Mouse (Mus musculus) embryo, embryonic 11 days (tissue): ENCODE data around the gene Pdzph1.

Experiments used
- DNase-seq: peaks from one replicate; pipeline ENCODE4 v3.0.0-alpha.2; 2015

Pdzph1 gene

GRCm38 (mm10) chr17:58991275-58991674, at the start of gene Pdzph1:
TSS of gene Pdzph1 (minus strand) at chr17:58991375.
- DNase-seq: no peak

- peak; percentile 56 for DNase-seq
Observed at GRCm38 (mm10) chr17:59039754-59040153, 48.6 kb upstream of the Pdzph1 start.

GRCm38 (mm10) chr17:59033445-59033844, 42.3 kb upstream of the Pdzph1 start:
- DNase-seq: no peak

GRCm38 (mm10) chr17:59026336-59026735, 35.2 kb upstream of the Pdzph1 start:
- DNase-seq: no peak

GRCm38 (mm10) chr17:59024502-59024901, 33.3 kb upstream of the Pdzph1 start:
- DNase-seq: peak; percentile 30

- DNase-seq: no peak
Observed at GRCm38 (mm10) chr17:59023971-59024370, 32.8 kb upstream of the Pdzph1 start.

- DNase-seq: no peak
Observed at GRCm38 (mm10) chr17:59018666-59019065, 27.5 kb upstream of the Pdzph1 start.

- peak; percentile 83 for DNase-seq
Observed at GRCm38 (mm10) chr17:59013091-59013459, 21.9 kb upstream of the Pdzph1 start, which contains the start of gene Nudt12. TSS of gene Nudt12 (minus strand) at chr17:59013372.

GRCm38 (mm10) chr17:59012421-59013090, 21.4 kb upstream of the Pdzph1 start:
- DNase-seq: peak; percentile 31

- no peak for DNase-seq
Observed at GRCm38 (mm10) chr17:59011546-59012307, 20.6 kb upstream of the Pdzph1 start.

- DNase-seq: no peak
Observed at GRCm38 (mm10) chr17:58973237-58973636, 17.9 kb downstream of the Pdzph1 start.

- DNase-seq: peak; percentile 53
Observed at GRCm38 (mm10) chr17:58959905-58960304, 31.3 kb downstream of the Pdzph1 start.

- DNase-seq: no peak
Observed at GRCm38 (mm10) chr17:58957055-58957454, 34.1 kb downstream of the Pdzph1 start.

- no peak for DNase-seq
Observed at GRCm38 (mm10) chr17:58943015-58943822, 48.0 kb downstream of the Pdzph1 start.

GRCm38 (mm10) chr17:58938598-58938997, 52.6 kb downstream of the Pdzph1 start:
- DNase-seq: no peak

GRCm38 (mm10) chr17:58937533-58937932, 53.6 kb downstream of the Pdzph1 start:
- no peak for DNase-seq

GRCm38 (mm10) chr17:58932983-58933280, 58.2 kb downstream of the Pdzph1 start:
- DNase-seq: no peak

GRCm38 (mm10) chr17:58932279-58932982, 58.7 kb downstream of the Pdzph1 start:
- peak; percentile 55 for DNase-seq

- no peak for DNase-seq
Observed at GRCm38 (mm10) chr17:58924754-58925546, 66.2 kb downstream of the Pdzph1 start.

GRCm38 (mm10) chr17:58923901-58924476, 67.2 kb downstream of the Pdzph1 start:
- peak; percentile 41 for DNase-seq

- peak; percentile 11 for DNase-seq
Observed at GRCm38 (mm10) chr17:58923316-58923866, 67.8 kb downstream of the Pdzph1 start.
